In the genomic region with DNA sequence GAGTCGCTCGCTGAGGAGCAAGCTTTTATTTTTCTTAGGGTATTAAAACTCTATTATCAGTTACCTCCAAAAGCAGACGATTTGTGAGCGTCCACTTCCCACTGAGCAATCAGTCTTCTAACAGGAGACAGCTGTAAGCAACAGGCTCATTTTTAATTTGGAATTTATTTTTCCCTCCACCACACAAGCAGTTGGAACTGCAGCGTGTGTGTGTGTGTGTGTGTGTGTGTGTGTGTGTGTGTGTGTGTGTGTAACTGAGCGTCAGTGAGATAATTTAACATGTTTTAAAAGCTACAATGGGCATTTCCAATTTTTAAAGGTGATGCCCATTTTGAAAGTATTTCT, we compare ENCODE assay signal across 8 mouse cellular contexts.
DNase-seq lines count a peak whose midpoint lies in the region; ATAC-seq and TF ChIP-seq lines count a peak whose summit lies in the region.

No protein-coding gene starts in this region.

- no peaks in the 10 kb centered on the region for H3K4me1 ChIP-seq in liver, embryonic 11.5 days (replicated peaks; ENCODE audit: control insufficient read depth, insufficient read depth, low read length)
- H3K4me1 ChIP-seq in liver, postnatal 0 days (ENCODE audit: insufficient read depth) = no peaks in the 10 kb centered on the region
- H3K4me1 ChIP-seq in forebrain, embryonic 11.5 days (replicated peaks; ENCODE audit: control insufficient read depth, insufficient read depth, low read length) = peaks cover 13% of the 10 kb centered on the region; the same call in 1 of the 2 replicates
- peaks cover 13% of the 10 kb centered on the region for H3K4me1 ChIP-seq in hindbrain, embryonic 15.5 days (replicated peaks)
- H3K4me1 ChIP-seq in midbrain, embryonic 16.5 days (ENCODE audit: control insufficient read depth, insufficient read depth, low read length) = peaks cover 9% of the 10 kb centered on the region

- H3K9ac ChIP-seq in liver, embryonic 11.5 days (ENCODE audit: low read depth, low read length) = no peak overlapping the region
- no peak overlapping the region for H3K9ac ChIP-seq in liver, postnatal 0 days (replicated peaks)
- H3K9ac ChIP-seq in forebrain, embryonic 11.5 days (ENCODE audit: low read length) = peak overlapping the region; percentile 8; the same call in 1 of the 2 replicates
- H3K9ac ChIP-seq in hindbrain, embryonic 15.5 days = no peak overlapping the region
- no peak overlapping the region for H3K9ac ChIP-seq in midbrain, embryonic 16.5 days (ENCODE audit: low read depth, low read length)

- DNase-seq in liver, embryonic 11.5 days (ENCODE audit: low spot score) = no peak
- DNase-seq in liver, postnatal 0 days = no peak
- DNase-seq in forebrain, embryonic 11.5 days (ENCODE audit: low spot score) = no peak
- DNase-seq in embryo, embryonic 10.5 days (ENCODE audit: low spot score) = no peak
- no peak for DNase-seq in layer of hippocampus, postnatal 14 days (ENCODE audit: low spot score in 2 of 2)
- no peak for DNase-seq in frontal cortex, adult 2 months (ENCODE audit: extremely low spot score in 1 of 2, low spot score in 1 of 2)

- no peaks in the 10 kb centered on the region for H3K27me3 ChIP-seq in liver, embryonic 11.5 days (replicated peaks; ENCODE audit: control insufficient read depth, insufficient read depth, low read length)
- H3K27me3 ChIP-seq in liver, postnatal 0 days (ENCODE audit: insufficient read depth, low read length) = no peaks in the 10 kb centered on the region
- peaks cover 3% of the 10 kb centered on the region; the same call in 1 of the 2 replicates for H3K27me3 ChIP-seq in forebrain, embryonic 11.5 days (ENCODE audit: control insufficient read depth, insufficient read depth, low read length)
- 0 out of 2 replicates have a peak, but pooled peaks cover 2% of the 10 kb centered on the region for H3K27me3 ChIP-seq in hindbrain, embryonic 15.5 days
- no peaks in the 10 kb centered on the region for H3K27me3 ChIP-seq in midbrain, embryonic 16.5 days (ENCODE audit: control insufficient read depth, insufficient read depth, low read depth, low read length)

- 47% methylated on average over 6 of the region's 6 CpGs for WGBS in liver, embryonic 11.5 days
- WGBS in liver, postnatal 0 days (ENCODE audit: insufficient replicate concordance) = 62% methylated on average over 6 of the region's 6 CpGs
- 2% methylated on average over 6 of the region's 6 CpGs for WGBS in forebrain, embryonic 11.5 days
- 15% methylated on average over 6 of the region's 6 CpGs for WGBS in hindbrain, embryonic 15.5 days
- 13% methylated on average over 6 of the region's 6 CpGs for WGBS in midbrain, embryonic 16.5 days

- H3K27ac ChIP-seq in liver, embryonic 11.5 days (ENCODE audit: low read depth, low read length) = peak overlapping the region; percentile 15; the same call in 1 of the 2 replicates
- H3K27ac ChIP-seq in liver, postnatal 0 days (ENCODE audit: low read depth) = no peak overlapping the region
- peak overlapping the region; percentile 31; the same call in 1 of the 2 replicates for H3K27ac ChIP-seq in forebrain, embryonic 11.5 days (ENCODE audit: low read depth, low read length)
- H3K27ac ChIP-seq in hindbrain, embryonic 15.5 days (replicated peaks) = no peak overlapping the region
- H3K27ac ChIP-seq in midbrain, embryonic 16.5 days (ENCODE audit: low read length) = no peak overlapping the region

- H3K36me3 ChIP-seq in liver, embryonic 11.5 days (ENCODE audit: control insufficient read depth, insufficient read depth, low read length) = no peaks in the 10 kb centered on the region
- no peaks in the 10 kb centered on the region for H3K36me3 ChIP-seq in liver, postnatal 0 days (replicated peaks; ENCODE audit: insufficient read depth, low read length)
- H3K36me3 ChIP-seq in forebrain, embryonic 11.5 days (ENCODE audit: control insufficient read depth, insufficient read depth, low read length) = no peaks in the 10 kb centered on the region
- no peaks in the 10 kb centered on the region for H3K36me3 ChIP-seq in hindbrain, embryonic 15.5 days
- no peaks in the 10 kb centered on the region for H3K36me3 ChIP-seq in midbrain, embryonic 16.5 days (ENCODE audit: control insufficient read depth, insufficient read depth, low read length)

- no peak overlapping the region for H3K4me3 ChIP-seq in liver, embryonic 11.5 days (ENCODE audit: low read depth, low read length)
- no peak overlapping the region for H3K4me3 ChIP-seq in liver, postnatal 0 days (ENCODE audit: low read depth, low read length)
- no peak overlapping the region for H3K4me3 ChIP-seq in forebrain, embryonic 11.5 days (ENCODE audit: low read depth, low read length)
- H3K4me3 ChIP-seq in hindbrain, embryonic 15.5 days = no peak overlapping the region
- no peak overlapping the region for H3K4me3 ChIP-seq in midbrain, embryonic 16.5 days (ENCODE audit: low read depth, low read length)

- no peak for TF ChIP-seq EP300 in liver, postnatal 0 days (IDR thresholded peaks at IDR 0.05; ENCODE audit: low read depth)

- ATAC-seq in liver, embryonic 11.5 days (replicated peaks; ENCODE audit: low FRiP score) = no peak
- ATAC-seq in liver, postnatal 0 days = no peak
- ATAC-seq in forebrain, embryonic 11.5 days (replicated peaks; ENCODE audit: low FRiP score) = peak; percentile 73
- ATAC-seq in hindbrain, embryonic 15.5 days (ENCODE audit: low FRiP score, low read depth) = no peak
- ATAC-seq in midbrain, embryonic 16.5 days = peak; percentile 46

- no peaks in the 10 kb centered on the region for H3K9me3 ChIP-seq in liver, embryonic 11.5 days (ENCODE audit: control insufficient read depth, low read length)
- H3K9me3 ChIP-seq in liver, postnatal 0 days (ENCODE audit: low read length) = no peaks in the 10 kb centered on the region
- H3K9me3 ChIP-seq in forebrain, embryonic 11.5 days (ENCODE audit: control insufficient read depth, low read length) = no peaks in the 10 kb centered on the region
- no peaks in the 10 kb centered on the region for H3K9me3 ChIP-seq in hindbrain, embryonic 15.5 days
- no peaks in the 10 kb centered on the region for H3K9me3 ChIP-seq in midbrain, embryonic 16.5 days (replicated peaks; ENCODE audit: control insufficient read depth, low read length, poor library complexity, severe bottlenecking)

- no peak for TF ChIP-seq CTCF in liver, postnatal 0 days (IDR thresholded peaks at IDR 0.05; ENCODE audit: low read depth)

- no peak overlapping the region for H3K4me2 ChIP-seq in liver, embryonic 11.5 days
- no peak overlapping the region for H3K4me2 ChIP-seq in liver, postnatal 0 days (ENCODE audit: low read depth, low read length)
- H3K4me2 ChIP-seq in forebrain, embryonic 11.5 days (ENCODE audit: low read depth, low read length, severe bottlenecking) = peak overlapping the region; percentile 32; the same call in 1 of the 2 replicates
- peak overlapping the region; percentile 42 for H3K4me2 ChIP-seq in hindbrain, embryonic 15.5 days
- H3K4me2 ChIP-seq in midbrain, embryonic 16.5 days (ENCODE audit: low read length) = peak overlapping the region; percentile 34

Comparison
In these comparisons a context has a peak if more than half of its experiments do, and no peak if none do; other contexts are left out.
1. H3K27ac ChIP-seq: peak in liver, embryonic 11.5 days (single experiment) and forebrain, embryonic 11.5 days (single experiment); none in liver, postnatal 0 days (single experiment), hindbrain, embryonic 15.5 days (single experiment) and midbrain, embryonic 16.5 days (single experiment).
2. ATAC-seq: peak in forebrain, embryonic 11.5 days (single experiment) and midbrain, embryonic 16.5 days (single experiment); none in liver, embryonic 11.5 days (single experiment), liver, postnatal 0 days (single experiment) and hindbrain, embryonic 15.5 days (single experiment).
3. H3K4me2 ChIP-seq: peak in forebrain, embryonic 11.5 days (single experiment), hindbrain, embryonic 15.5 days (single experiment) and midbrain, embryonic 16.5 days (single experiment); none in liver, embryonic 11.5 days (single experiment) and liver, postnatal 0 days (single experiment).